Mouse (Mus musculus) cerebellum, adult (tissue): ENCODE data around the gene Usp17la.
"Not testable (repeated sequence)": the region's sequence is repeated elsewhere in the genome, so short reads cannot be mapped to it uniquely, and the experiment has no call there.

Source experiments
- ATAC-seq: cut with Nextera tagmentation; 2 replicates; pipeline ENCODE4 v1.9.2; 2017; ENCODE audit warnings: mild to moderate bottlenecking, moderate library complexity, mixed read lengths; ENCODE audit not compliant: insufficient number of reproducible peaks, low FRiP score, low TSS enrichment

The Usp17la gene

DNA sequence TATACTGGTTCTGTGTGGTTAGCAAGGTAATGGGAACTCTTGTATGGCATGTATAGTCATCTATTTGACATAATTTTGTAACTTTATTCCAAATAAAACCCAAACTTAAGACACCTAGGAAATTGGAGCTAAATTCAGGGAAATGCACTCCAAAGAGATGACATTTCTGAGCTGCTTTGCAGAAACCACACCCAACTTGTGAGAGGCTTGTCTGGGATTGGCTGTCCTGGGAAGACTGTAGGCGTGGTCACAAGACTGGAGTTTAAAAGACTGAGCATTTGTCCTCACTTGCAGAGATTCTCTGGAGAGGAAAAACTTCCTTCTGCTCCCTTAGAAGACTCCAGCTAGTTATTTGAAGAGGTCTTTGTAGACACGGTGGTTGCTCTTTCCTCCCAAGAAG is at the start of gene Usp17la:
Gene Usp17la (plus strand): TSS at position 301 of the 400 bp plus-strand sequence.
- ATAC-seq, result not testable (repeated sequence)

DNA sequence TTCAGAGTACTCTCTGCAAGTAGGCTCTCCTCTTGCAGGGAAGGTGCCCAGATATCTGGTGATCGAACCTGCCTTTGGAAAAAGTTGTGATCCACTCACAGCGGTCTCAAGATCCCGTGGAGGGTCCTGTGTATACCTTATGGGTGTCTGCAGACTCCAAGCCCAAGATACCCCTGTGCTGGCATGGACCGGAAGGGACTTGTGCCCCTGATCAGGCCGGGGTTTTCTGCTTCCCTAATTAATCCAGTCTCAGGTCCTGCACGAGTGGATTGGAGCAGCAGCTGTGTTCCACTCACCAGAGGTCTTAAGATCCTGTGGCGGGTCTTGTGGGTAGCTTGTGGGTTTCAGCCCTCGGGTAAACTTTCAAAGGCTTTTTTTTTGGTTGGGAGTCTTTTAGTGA is 46.5 kb upstream of the Usp17la start:
- ATAC-seq, result not testable (repeated sequence)

DNA sequence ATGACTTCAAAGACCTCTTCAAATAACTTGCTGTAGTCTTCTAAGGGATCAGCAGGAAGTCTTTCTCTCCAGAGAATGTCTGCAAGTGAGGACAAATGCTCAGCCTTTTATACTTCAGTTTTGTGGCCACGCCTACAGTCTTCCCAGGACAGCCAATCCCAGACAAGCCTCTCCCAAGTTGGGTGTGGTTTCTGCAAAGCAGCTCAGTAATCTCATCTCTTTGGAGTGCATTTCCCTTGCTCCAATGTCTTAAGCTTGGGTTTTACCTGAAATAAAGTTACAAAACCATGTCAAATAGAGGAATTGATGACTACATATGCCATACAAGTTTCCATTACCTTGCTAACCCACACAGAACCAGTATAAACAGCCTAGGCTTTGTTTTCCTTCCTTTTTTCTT is 14.3 kb upstream of the Usp17la start, which contains the start of gene Usp17lb:
Gene Usp17lb (minus strand): TSS at position 101 of the 400 bp plus-strand sequence.
- no peak for ATAC-seq

DNA sequence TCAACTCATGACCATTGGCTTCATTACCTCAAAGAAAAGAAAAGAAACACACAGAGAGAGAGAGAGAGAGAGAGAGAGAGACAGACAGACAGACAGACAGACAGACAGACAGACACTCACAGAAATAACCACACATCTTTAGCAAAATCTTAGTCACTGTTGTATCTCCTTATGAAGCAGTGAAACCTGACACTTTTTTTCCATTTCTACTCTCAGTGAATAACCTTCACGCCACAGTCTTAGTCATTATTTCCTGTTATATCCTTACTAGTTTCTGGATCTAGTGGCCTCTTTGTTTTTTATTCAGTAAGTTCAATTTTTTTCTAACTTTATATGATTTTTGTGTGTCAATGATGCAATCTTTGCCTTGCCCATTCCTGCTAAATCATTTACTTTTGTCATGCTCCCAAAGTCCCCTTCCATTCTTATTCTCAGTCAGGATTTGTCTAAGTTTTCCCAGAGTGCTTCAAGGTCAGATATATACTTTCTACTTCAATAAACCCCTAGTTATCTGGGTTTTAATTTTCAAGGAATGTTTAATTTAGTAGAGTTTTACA is 13.0 kb upstream of the Usp17la start:
- ATAC-seq, result no peak

DNA sequence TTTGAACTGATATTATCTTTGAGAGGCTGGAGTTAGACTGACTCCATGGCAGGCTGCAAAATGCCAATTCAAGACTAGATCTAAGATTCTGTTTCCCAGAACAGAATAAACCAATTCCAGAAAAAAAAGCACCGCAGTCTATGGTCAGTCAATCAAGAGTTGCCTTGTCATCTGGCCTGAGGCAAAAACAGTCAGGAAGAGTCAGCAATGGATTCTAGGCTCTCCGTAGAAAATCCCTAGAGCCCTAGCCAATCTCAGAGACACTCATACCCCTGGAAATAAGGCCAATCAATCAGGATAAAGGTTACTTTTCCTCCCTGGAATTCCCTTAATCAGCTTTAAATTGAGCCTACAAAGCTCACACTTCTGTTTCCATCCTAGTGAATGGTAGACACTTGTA is 5.3 kb upstream of the Usp17la start:
- not testable (repeated sequence) for ATAC-seq

DNA sequence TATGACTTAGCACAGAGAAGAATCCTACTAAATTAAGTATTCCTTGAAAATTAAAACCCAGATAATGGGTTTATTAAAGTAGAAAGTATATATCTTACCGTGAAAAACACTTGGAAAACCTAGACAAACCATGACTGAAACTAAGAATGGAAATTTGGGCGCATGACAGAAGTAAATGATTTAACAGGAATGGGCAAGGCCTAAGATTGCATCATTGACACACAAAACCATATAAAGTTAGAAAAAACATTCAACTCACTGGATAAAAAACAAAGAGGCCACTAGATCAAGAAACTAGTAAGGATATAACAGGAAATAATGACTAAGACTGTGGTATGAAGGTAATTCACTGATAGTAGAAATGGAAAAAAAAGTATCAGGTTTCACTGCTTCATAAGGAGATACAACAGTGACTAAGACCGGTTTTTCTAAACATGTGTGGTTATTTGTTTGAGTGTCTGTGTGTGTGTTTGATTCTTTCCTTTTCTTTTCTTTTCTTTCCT is 1.5 kb upstream of the Usp17la start:
- no peak for ATAC-seq

DNA sequence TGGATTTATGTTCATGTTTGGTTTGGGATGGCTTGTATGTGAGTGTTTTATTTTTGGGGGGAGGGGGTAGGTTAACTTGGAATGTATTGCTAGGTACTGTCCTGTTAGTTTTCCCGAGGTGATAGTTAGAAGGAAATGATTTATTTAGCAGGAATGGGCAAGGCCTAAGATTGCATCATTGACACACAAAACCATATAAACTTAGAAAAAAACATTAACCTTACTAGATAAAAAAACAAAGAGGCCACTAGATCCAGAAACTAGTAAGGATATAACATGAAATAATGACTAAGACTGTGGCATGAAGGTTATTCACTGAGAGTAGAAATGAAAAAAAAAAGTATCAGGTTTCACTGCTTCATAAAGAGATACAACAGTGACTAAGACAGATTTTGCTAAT is 874 bp downstream of the Usp17la start:
- ATAC-seq, result no peak

DNA sequence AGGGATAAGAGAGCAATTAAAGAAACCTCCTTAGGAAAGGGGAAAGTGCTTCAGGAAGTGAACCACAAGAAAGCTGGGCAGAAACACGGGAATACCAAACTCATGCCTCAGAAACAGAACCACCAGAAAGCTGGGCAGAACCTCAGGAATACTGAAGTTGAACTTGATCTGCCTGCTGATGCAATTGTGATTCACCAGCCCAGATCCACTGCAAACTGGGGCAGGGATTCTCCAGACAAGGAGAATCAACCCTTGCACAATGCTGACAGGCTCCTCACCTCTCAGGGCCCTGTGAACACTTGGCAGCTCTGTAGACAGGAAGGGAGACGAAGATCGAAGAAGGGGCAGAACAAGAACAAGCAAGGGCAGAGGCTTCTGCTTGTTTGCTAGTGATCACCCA is 4.6 kb downstream of the Usp17la start:
- no peak for ATAC-seq

DNA sequence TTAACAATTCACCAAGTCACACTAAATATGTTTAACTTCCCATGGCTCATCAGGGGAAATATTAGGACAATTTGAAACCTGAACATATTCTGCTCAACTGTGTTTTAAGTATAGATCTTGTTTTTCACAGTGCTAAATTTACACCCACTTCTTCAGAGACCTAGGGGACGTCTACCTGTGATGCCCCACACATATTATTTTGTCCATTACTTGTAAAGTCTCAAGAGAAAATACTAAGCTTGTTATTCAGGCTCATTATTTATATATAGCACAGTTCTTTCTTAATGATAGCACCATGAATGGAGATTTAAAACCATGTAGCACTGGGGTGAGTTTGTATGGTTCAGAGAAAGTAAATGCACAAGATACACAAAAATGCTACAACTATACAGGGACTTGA is 20.9 kb downstream of the Usp17la start, which contains the start of gene Olfr665:
Gene Olfr665 (plus strand): TSS at position 301 of the 400 bp plus-strand sequence.
- ATAC-seq, result no peak

DNA sequence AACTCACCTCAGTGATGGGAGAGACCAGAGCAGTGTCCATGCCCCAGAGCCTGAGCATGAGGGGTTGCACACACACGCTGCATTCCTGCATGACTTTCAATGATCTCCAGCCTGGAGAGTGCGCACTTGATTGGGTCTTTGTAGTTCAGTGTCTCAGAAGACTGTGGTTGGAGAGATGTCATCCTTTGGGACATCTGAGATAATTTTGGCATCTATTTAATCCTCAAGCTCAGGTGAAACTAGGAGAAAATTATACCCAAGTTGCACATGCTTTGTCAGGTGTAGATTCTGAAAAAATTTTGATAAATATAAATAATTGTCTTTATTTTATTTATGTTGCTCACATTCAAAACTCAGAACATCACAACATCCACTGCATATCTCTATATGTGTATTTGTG is 39.0 kb downstream of the Usp17la start, which contains the start of gene Olfr666:
Gene Olfr666 (minus strand): TSS at position 101 of the 400 bp plus-strand sequence.
- ATAC-seq, result no peak
